Mouse (Mus musculus) thymus, adult 2 months (tissue): ENCODE measurements at regions not wholly inside any gene's neighbourhood (a gene's known extent, or its start where the extent isn't known, plus 50 kb on each side); places are given as distances from the start of the nearest gene placed in this dataset.

Experiments used
- DNase-seq: peaks from one replicate; pipeline ENCODE4 v3.0.0; 2021
- H3K27ac ChIP-seq: fragments of 200-500 bp; 2 replicates; pipeline ENCODE4 v1.5.1; 2012; ENCODE audit warnings: low read length, control low read depth; ENCODE audit not compliant: control insufficient read depth, insufficient read depth
- H3K27me3 ChIP-seq: fragments of 200-500 bp; 2 replicates; pipeline ENCODE4 v1.6.1; 2012; ENCODE audit warnings: mild to moderate bottlenecking, low read length, moderate library complexity, mixed read lengths; ENCODE audit not compliant: control insufficient read depth, insufficient read depth
- H3K36me3 ChIP-seq: fragments of 200-500 bp; 2 replicates; pipeline ENCODE4 v1.6.1; 2012; ENCODE audit warnings: mild to moderate bottlenecking, low read length, moderate library complexity; ENCODE audit not compliant: control insufficient read depth, insufficient read depth
- H3K4me1 ChIP-seq: fragments of 200-500 bp; replicated peaks from 2 replicates; pipeline ENCODE4 v1.6.1; 2012; ENCODE audit warnings: low read length; ENCODE audit not compliant: control insufficient read depth, insufficient read depth
- H3K4me3 ChIP-seq: fragments of 200-500 bp; 2 replicates; pipeline ENCODE4 v1.5.1; 2012; ENCODE audit warnings: mild to moderate bottlenecking, low read length, control low read depth, moderate library complexity; ENCODE audit not compliant: control insufficient read depth, insufficient read depth
- CTCF ChIP-seq: fragments of 200-500 bp; IDR thresholded peaks from 2 replicates; pipeline ENCODE4 v1.5.1; 2012; ENCODE audit warnings: mild to moderate bottlenecking, control low read depth, low read length, moderate library complexity, borderline replicate concordance; ENCODE audit not compliant: control insufficient read depth, poor library complexity, insufficient read depth; ENCODE audit errors: extremely low read depth
- POLR2A ChIP-seq: fragments of 200-500 bp; IDR thresholded peaks from 2 replicates; pipeline ENCODE4 v1.6.1; 2012; ENCODE audit warnings: mild to moderate bottlenecking, low read length, control low read depth, moderate library complexity; ENCODE audit not compliant: control insufficient read depth, poor library complexity, insufficient read depth; ENCODE audit errors: extremely low read depth
- WGBS: fragments of 180-500 bp; shearing (Covaris S2); methylation state at CpG from one replicate; pipeline ENCODE4 v1.1.7; 2018; 5-methylcytosine and 5-hydroxymethylcytosine counted together

GRCm38 (mm10) chr3:148550716-148551115 is 439.6 kb downstream of the Adgrl2 start:
- Histone ChIP-seq H3K27ac (no peak overlapping the region), H3K4me1 (no peaks in the 10 kb centered on the region), H3K27me3 (no peaks in the 10 kb centered on the region), H3K4me3 (no peak overlapping the region), H3K36me3 (no peaks in the 10 kb centered on the region)
- no peak for TF ChIP-seq CTCF
- TF ChIP-seq POLR2A: no peak
- no peak for DNase-seq
- WGBS: 98% methylated on average over 2 of the region's 2 CpGs

- Histone ChIP-seq H3K27ac (no peak overlapping the region), H3K4me3 (no peak overlapping the region), H3K36me3 (no peaks in the 10 kb centered on the region), H3K27me3 (no peaks in the 10 kb centered on the region), H3K4me1 (no peaks in the 10 kb centered on the region)
- no peak for DNase-seq
- 63% methylated on average over 6 of the region's 6 CpGs for WGBS
- TF ChIP-seq POLR2A (no peak), CTCF (no peak)
Measured at GRCm38 (mm10) chr3:148544929-148545328, 445.4 kb downstream of the Adgrl2 start.

- TF ChIP-seq POLR2A (no peak), CTCF (no peak)
- H3K4me1 ChIP-seq: no peaks in the 10 kb centered on the region
- H3K36me3 ChIP-seq: no peaks in the 10 kb centered on the region
- no peak overlapping the region for H3K27ac ChIP-seq
- H3K4me3 ChIP-seq: no peak overlapping the region
- no peak for DNase-seq
- WGBS: 90% methylated on average over 5 of the region's 5 CpGs
- H3K27me3 ChIP-seq: no peaks in the 10 kb centered on the region
Measured at GRCm38 (mm10) chr3:148542217-148542616, 448.1 kb downstream of the Adgrl2 start.

GRCm38 (mm10) chr3:148537669-148538271 is 452.6 kb downstream of the Adgrl2 start:
- Histone ChIP-seq H3K27ac (no peak overlapping the region), H3K4me3 (no peak overlapping the region), H3K27me3 (no peaks in the 10 kb centered on the region), H3K36me3 (no peaks in the 10 kb centered on the region), H3K4me1 (no peaks in the 10 kb centered on the region)
- no peak for DNase-seq
- TF ChIP-seq POLR2A: no peak
- TF ChIP-seq CTCF: no peak
- 93% methylated on average over 4 of the region's 4 CpGs for WGBS

GRCm38 (mm10) chr3:148529893-148530292 is 460.5 kb downstream of the Adgrl2 start:
- 91% methylated on average over 2 of the region's 2 CpGs for WGBS
- no peaks in the 10 kb centered on the region for H3K4me1 ChIP-seq
- no peak for DNase-seq
- H3K36me3 ChIP-seq: no peaks in the 10 kb centered on the region
- no peak overlapping the region for H3K27ac ChIP-seq
- H3K4me3 ChIP-seq: no peak overlapping the region
- H3K27me3 ChIP-seq: no peaks in the 10 kb centered on the region
- no peak for TF ChIP-seq POLR2A
- TF ChIP-seq CTCF: no peak

GRCm38 (mm10) chr3:148510381-148510780 is 480.0 kb downstream of the Adgrl2 start:
- no peaks in the 10 kb centered on the region for H3K36me3 ChIP-seq
- H3K4me1 ChIP-seq: no peaks in the 10 kb centered on the region
- 4% methylated on average over 5 of the region's 5 CpGs for WGBS
- no peak for DNase-seq
- TF ChIP-seq CTCF: no peak
- no peak for TF ChIP-seq POLR2A
- H3K4me3 ChIP-seq: no peak overlapping the region
- no peaks in the 10 kb centered on the region for H3K27me3 ChIP-seq
- H3K27ac ChIP-seq: no peak overlapping the region

GRCm38 (mm10) chr3:148504928-148505327 is 485.4 kb downstream of the Adgrl2 start:
- Histone ChIP-seq H3K27ac (no peak overlapping the region), H3K36me3 (no peaks in the 10 kb centered on the region), H3K4me3 (no peak overlapping the region), H3K27me3 (no peaks in the 10 kb centered on the region; the same call in 1 of the 2 replicates), H3K4me1 (no peaks in the 10 kb centered on the region)
- 83% methylated on average over 2 of the region's 2 CpGs for WGBS
- no peak for DNase-seq
- no peak for TF ChIP-seq POLR2A
- TF ChIP-seq CTCF: no peak
